Mouse (Mus musculus) lung, adult 2 months (tissue): ENCODE data around the gene Ptpn1.

ENCODE experiments used
- CTCF ChIP-seq: fragments of 200-500 bp; IDR thresholded peaks from 2 replicates; pipeline ENCODE4 v1.5.1; 2011; ENCODE audit warnings: mild to moderate bottlenecking, low read length, control low read depth; ENCODE audit not compliant: insufficient read depth
- POLR2A ChIP-seq: fragments of 200-500 bp; IDR thresholded peaks from 2 replicates; pipeline ENCODE4 v1.6.1; 2011; ENCODE audit warnings: low read depth, mild to moderate bottlenecking, control low read depth, low read length, borderline replicate concordance; ENCODE audit errors: extremely low read depth

DNA sequence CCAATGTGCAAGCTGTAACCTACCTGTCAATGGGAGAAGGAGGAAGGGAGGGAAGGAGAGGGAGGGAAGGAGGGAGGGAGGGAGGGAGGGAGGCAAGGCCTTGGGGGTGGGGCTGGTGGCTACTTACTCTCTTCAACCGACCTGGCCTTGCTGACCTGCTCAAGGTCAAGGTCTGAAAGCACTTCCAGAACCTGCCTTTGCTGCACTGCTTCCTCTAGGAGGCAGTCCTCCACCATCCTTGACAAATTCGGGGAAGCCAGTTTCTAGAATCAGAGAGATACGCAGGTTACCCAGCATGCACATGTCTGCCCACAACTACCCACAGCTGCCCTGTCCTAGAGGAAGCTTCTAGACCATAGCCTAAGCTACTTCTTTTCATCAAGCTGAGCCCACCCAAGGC lies 53.1 kb downstream of the Ptpn1 start:
- TF ChIP-seq CTCF, result peak; percentile 41; the same call in 1 of the 2 replicates
- no peak for TF ChIP-seq POLR2A
